Mouse (Mus musculus) cortical plate, adult 2 months (tissue): Measurements from ENCODE around the gene Sgip1. TPM values are rescaled to one million over a fixed set of nuclear protein-coding genes. Genes with fewer than 3 reads are reported as not detected.

Source experiments
- H3K27ac ChIP-seq: fragments of 200-500 bp; 2 replicates; pipeline ENCODE4 v1.5.1; 2012; ENCODE audit warnings: low read length, control low read depth, inconsistent platforms; ENCODE audit not compliant: insufficient read depth
- H3K4me1 ChIP-seq: fragments of 200-500 bp; 2 replicates; pipeline ENCODE4 v1.6.1; 2011; ENCODE audit warnings: low read length; ENCODE audit not compliant: control insufficient read depth, insufficient read depth
- H3K4me3 ChIP-seq: fragments of 200-500 bp; 2 replicates; pipeline ENCODE4 v1.5.1; 2011; ENCODE audit warnings: mild to moderate bottlenecking, low read length, control low read depth; ENCODE audit not compliant: insufficient read depth
- CTCF ChIP-seq: fragments of 200-500 bp; IDR thresholded peaks from 2 replicates; pipeline ENCODE4 v1.5.1; 2011; ENCODE audit warnings: mild to moderate bottlenecking, control low read depth, low read length; ENCODE audit not compliant: insufficient read depth; ENCODE audit errors: extremely low read depth
- POLR2A ChIP-seq: fragments of 200-500 bp; IDR thresholded peaks from 2 replicates; pipeline ENCODE4 v1.6.1; 2011; ENCODE audit warnings: mild to moderate bottlenecking, low read length, control low read depth; ENCODE audit not compliant: insufficient read depth; ENCODE audit errors: extremely low read depth
- polyA plus RNA-seq: library from polyadenylated mRNA; depleted of rRNA; stranded (reverse); fragments of >200 nt; gene quantifications from 2 replicates; pipeline ENCODE4 v1.2.3, GENCODE M21; 2012; rRNA removed

Gene Sgip1
- polyA plus RNA-seq: 67.4 and 67.5 TPM in 2 replicates

GRCm38 (mm10) chr4:102741287-102741686 is at the start of gene Sgip1:
Gene Sgip1 (plus strand): TSS chr4:102741297.
- Histone ChIP-seq H3K4me3 (no peak within 1 kb of the TSS), H3K4me1 (no peaks in the 10 kb centered on the region), H3K27ac (no peak within 1 kb of the TSS)
- TF ChIP-seq CTCF: no peak
- TF ChIP-seq POLR2A: no peak

- Histone ChIP-seq H3K4me3 (no peak overlapping the region), H3K4me1 (no peaks in the 10 kb centered on the region), H3K27ac (no peak overlapping the region)
- TF ChIP-seq POLR2A (no peak), CTCF (no peak)
These were observed 49.7 kb upstream of the Sgip1 start for GRCm38 (mm10) chr4:102691402-102691801.

GRCm38 (mm10) chr4:102697966-102698365 is 43.1 kb upstream of the Sgip1 start:
- no peak for TF ChIP-seq CTCF
- no peak for TF ChIP-seq POLR2A
- Histone ChIP-seq H3K4me1 (no peaks in the 10 kb centered on the region), H3K4me3 (no peak overlapping the region), H3K27ac (no peak overlapping the region)

GRCm38 (mm10) chr4:102711731-102712130 is 29.4 kb upstream of the Sgip1 start:
- 0 out of 2 replicates have a peak, but pooled peaks cover 2% of the 10 kb centered on the region for H3K4me1 ChIP-seq
- no peak overlapping the region for H3K4me3 ChIP-seq
- TF ChIP-seq CTCF (no peak), POLR2A (no peak)
- no peak overlapping the region for H3K27ac ChIP-seq

GRCm38 (mm10) chr4:102715532-102715931 is 25.6 kb upstream of the Sgip1 start:
- 0 out of 2 replicates have a peak, but pooled peaks cover 2% of the 10 kb centered on the region for H3K4me1 ChIP-seq
- H3K27ac ChIP-seq: no peak overlapping the region
- TF ChIP-seq POLR2A (no peak), CTCF (no peak)
- no peak overlapping the region for H3K4me3 ChIP-seq

- TF ChIP-seq POLR2A (no peak), CTCF (no peak)
- no peak overlapping the region for H3K4me3 ChIP-seq
- no peak overlapping the region for H3K27ac ChIP-seq
- H3K4me1 ChIP-seq: peaks cover 3% of the 10 kb centered on the region
These were observed 23.8 kb upstream of the Sgip1 start for GRCm38 (mm10) chr4:102717123-102717828.

GRCm38 (mm10) chr4:102719535-102719934 is 21.6 kb upstream of the Sgip1 start:
- H3K4me1 ChIP-seq: peaks cover 3% of the 10 kb centered on the region
- no peak overlapping the region for H3K27ac ChIP-seq
- no peak for TF ChIP-seq POLR2A
- 0 out of 2 replicates have a peak, but pooled peaks have one; percentile 16 for TF ChIP-seq CTCF
- no peak overlapping the region for H3K4me3 ChIP-seq

- H3K4me1 ChIP-seq: peaks cover 3% of the 10 kb centered on the region
- no peak overlapping the region for H3K27ac ChIP-seq
- TF ChIP-seq CTCF (no peak), POLR2A (no peak)
- no peak overlapping the region for H3K4me3 ChIP-seq
These were observed 21.1 kb upstream of the Sgip1 start for GRCm38 (mm10) chr4:102719951-102720350.

GRCm38 (mm10) chr4:102724442-102724841 is 16.7 kb upstream of the Sgip1 start:
- no peak overlapping the region for H3K27ac ChIP-seq
- peaks cover 1% of the 10 kb centered on the region for H3K4me1 ChIP-seq
- TF ChIP-seq POLR2A (no peak), CTCF (no peak)
- H3K4me3 ChIP-seq: no peak overlapping the region

- no peak overlapping the region for H3K27ac ChIP-seq
- no peak overlapping the region for H3K4me3 ChIP-seq
- H3K4me1 ChIP-seq: no peaks in the 10 kb centered on the region
- TF ChIP-seq CTCF (no peak), POLR2A (no peak)
These were observed 10.1 kb upstream of the Sgip1 start for GRCm38 (mm10) chr4:102730976-102731375.
